Mouse (Mus musculus): ENCODE measurements at regions not wholly inside any gene's neighbourhood (a gene's known extent, or its start where the extent isn't known, plus 50 kb on each side); places are given as distances from the start of the nearest gene placed in this dataset.
"Not testable (repeated sequence)": the region's sequence is repeated elsewhere in the genome, so short reads cannot be mapped to it uniquely, and the experiment has no call there.

DNA sequence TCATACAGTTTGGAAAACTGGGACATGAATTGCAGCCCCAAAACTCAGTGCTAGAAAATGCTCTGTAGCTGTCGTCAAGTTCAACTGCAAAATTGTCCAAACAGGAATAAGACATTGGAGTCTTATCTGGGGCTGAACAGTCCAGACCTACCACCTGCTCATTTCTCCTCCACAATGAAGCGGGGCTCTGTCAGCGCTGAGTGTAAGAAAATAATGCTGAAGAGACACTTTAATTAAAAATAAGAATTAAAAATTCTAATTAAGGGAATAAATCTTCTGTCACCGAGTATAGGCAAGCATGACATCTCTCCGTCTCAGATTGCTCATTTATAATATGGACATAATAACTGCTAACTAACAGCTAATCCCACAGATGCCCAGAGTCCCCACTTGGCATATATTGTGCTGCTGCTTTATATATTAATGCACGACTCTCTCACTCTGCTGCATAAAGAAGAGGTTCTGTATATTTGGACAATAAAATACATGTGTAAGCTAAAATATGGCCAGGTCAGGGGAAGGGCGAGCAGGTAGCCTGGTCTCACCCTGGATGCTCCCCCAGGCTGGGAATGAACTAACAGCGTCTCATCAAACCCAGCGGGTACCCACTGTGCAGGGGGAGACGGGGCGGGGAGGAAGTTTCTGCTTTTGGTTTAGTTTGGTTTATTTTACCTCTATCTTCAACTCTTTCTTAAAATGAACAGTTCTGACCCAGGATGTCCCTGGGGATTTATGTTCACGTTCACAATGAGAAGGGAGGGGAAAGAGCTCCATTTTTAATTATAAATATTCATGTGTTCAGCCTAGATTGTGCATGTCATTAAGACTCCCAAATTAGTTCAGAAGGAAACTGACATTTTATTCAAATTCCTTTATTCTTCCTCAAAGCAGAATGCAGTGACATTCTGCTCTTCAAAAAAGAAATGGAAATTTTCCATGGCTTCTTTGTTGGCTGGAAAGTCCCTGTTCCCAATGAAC lies 544.9 kb downstream of the Pdcd6ip start:
- no peak for DNase-seq

DNA sequence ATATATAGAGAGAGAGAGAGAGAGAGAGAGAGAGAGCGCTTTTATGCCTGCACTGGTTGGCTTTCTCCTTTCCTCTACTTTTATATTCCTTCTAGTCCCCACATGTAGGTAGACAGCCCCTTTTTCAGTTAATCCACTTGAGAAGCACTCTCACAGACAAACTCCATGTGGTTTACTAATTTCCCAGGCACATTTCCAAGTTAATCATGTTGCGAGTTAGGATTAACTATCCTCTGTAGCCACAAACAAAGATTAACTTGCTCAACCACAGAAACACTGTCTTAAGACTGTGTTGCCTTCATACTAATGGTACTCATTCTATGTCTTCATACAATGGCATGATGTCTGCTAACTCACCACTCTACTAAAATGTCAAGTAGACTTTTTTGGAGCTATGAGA lies 548.0 kb downstream of the Pdcd6ip start:
- DNase-seq, result no peak

DNA sequence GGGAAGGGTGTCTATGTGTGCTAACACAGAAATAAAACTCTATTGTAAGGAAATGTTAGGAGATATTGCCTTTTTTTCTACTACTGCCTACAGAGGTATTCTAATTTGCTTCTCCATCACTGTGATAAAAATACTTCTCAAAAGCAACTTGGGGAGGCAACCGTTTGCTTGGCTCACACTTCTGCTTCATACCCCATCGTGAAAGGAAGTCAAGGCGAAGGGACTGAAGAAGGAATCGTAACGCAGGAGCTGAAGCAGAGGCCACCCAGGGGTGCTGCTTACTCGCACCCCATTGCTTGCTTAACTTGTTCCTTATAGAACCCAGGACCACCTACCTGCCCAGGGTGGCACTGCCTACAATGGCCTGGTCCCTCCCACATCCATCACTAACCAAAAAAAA lies 550.0 kb downstream of the Pdcd6ip start:
- DNase-seq, result no peak

DNA sequence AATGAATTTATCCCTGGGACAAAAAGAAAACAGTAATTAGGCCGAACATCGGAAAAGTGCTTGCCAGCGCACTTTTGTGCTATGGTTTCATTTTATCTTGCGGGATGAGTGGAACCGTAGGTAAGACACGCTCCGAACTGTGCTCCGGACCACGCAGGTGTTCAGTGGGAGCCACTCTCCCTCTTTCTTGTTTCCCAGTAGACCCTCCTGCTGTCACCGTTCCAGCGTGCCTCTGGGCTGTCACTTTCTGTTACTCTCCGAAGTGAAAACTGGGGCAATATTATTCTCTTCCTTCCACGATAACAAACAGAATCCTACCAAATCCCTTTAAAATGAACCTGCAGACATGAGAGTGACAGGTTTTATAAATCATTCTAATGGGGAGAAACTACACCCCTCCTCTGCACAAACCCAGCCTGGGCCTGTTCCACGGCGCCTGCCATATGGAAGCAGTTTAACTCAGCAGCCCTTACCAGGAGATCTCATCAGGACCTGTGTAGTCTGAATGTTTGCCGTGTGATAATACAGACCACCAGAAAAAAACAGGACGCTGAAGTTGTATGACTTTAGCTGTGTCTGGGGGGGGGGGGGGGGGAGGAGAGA lies 550.5 kb downstream of the Pdcd6ip start:
- no peak for DNase-seq

DNA sequence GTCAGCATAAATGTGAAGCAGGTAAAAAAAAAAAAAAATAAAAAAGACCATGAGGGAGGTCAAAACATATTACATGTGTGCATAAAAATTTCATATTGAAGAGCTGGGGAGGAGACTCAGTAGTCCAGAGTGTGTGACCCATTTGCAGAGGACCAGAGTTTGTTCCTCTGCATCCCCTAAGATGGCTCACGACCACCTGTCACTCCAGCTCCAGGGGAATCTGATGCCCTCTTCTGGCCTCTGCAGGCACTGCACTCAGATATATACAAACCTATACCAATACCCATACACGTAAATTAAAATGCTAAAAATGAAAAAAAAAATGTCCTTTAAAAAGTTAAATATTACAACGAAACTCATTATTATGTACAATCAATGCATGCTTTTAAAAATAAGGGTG lies 551.4 kb downstream of the Pdcd6ip start:
- DNase-seq, result peak in 1 of 2 experiments; percentile 8

DNA sequence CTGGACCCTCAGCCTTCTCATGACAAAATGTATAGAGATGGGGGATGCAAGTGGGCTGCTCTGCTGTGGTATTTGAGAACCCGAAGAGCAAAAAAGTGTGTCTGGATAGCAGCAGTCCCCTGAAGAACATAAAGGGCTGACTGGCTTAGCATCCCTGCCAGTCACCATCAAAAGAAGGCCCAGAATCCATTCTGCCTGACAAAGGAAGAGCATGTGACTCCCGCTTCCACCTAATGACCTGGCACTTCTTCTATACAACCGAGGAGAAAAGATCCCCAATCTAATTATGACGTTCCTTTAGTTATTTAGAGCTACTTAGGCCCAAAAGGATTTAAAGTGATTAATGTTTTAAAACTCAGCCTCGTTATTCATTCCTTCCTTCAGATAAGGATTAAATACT lies 559.0 kb downstream of the Pdcd6ip start:
- DNase-seq, result no peak

DNA sequence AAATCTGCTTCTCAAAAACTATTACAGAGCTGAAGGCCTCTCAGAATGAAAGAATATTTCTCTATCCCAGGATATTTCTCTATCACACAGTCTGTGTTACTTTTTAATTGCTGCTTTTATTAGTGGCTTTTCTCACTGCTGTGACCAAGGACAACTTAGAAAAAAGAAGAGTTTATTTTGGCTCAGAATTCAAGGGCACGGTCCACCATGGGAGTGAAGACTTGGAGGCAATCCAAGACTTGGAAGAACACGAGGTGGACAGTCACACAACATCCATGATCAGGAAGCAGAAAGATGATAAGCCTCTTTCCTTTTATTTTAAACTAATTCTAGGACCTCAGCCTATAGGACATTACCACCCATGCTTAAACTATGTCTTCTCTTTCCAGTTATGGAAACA lies 561.5 kb downstream of the Pdcd6ip start:
- DNase-seq, result no peak

- no peak for DNase-seq
Measured at GRCm38 (mm10) chr9:113145036-113145435, 563.0 kb downstream of the Pdcd6ip start.

DNA sequence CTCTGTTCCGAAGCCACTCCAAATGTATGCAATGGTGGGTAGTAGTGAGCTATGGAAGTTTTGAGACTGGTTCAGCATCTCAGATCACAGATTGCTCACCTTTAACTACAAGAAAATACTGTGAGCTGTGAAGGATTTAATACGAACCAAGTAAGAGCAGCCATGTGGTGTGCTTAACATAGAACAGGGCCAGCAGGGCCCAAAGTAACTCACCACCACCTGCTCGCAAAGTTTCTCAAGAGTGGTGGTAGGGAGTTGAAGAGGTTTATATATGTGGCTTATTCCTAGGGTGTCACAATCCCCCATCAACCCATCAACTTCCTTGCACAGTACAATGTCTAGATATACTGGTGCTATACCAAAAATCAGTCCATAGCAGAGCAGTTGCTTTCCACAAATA lies 573.4 kb downstream of the Pdcd6ip start:
- DNase-seq, result no peak

DNA sequence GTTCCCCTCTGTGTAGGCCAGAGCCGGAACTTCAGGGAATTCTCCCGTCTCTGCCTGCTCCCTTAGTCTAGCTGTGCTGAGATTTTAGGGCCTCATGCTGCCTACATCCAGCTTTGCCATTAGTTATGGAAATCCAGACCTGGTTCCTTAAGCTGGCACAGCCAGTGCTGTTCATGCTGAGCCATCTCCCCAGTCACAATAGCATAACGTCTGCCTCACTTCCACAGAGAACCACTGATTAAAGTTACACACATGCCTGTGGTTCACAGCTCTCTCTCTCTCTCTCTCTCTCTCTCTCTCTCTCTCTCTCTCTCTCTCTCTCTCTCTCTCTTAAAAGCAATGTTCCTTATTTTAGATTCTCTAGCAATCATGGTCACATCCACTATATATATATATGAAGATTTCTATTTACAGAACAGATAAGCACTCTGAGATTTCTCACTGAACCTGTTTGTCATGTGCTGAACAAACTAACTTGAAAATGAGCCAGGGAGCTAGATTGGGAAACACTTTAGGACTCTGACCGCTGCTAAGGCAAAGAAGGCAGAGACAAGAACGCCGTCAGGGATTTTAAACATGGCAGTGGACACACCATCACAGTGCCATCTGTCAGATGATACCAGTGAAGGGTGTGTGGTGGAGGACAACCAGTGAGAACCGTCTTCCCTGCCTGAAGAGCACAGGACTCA lies 584.9 kb downstream of the Pdcd6ip start:
- peak in 1 of 2 experiments; percentile 4 for DNase-seq

GRCm38 (mm10) chr9:113122253-113122749 lies 585.8 kb downstream of the Pdcd6ip start:
- DNase-seq, result peak; percentile 3 to 46

GRCm38 (mm10) chr9:113120385-113120784 lies 587.7 kb downstream of the Pdcd6ip start:
- no peak for DNase-seq

DNA sequence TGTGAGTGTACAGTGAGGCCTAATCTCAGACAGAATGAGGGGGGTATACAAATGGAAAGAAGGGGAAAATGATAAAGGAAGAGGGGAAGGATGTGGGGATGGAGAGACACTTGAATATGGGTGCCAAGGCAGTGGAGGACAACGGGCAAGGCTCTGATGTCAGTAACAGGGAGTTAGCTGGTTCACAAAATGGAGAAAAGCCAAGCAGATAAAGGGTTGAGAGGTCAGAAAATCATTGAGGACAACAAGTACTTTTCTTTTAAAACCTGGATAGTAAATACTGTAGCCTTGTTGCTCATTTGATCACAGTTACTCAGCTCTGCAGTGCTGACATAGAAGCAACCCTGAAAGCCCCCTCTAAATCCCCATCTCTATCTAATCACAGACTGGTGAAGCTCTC lies 588.3 kb downstream of the Pdcd6ip start:
- no peak for DNase-seq

GRCm38 (mm10) chr9:113115576-113115975 lies 592.5 kb downstream of the Pdcd6ip start:
- DNase-seq, result no peak

- no peak for DNase-seq
Measured at GRCm38 (mm10) chr9:113112753-113113152, 595.3 kb downstream of the Pdcd6ip start.

DNA sequence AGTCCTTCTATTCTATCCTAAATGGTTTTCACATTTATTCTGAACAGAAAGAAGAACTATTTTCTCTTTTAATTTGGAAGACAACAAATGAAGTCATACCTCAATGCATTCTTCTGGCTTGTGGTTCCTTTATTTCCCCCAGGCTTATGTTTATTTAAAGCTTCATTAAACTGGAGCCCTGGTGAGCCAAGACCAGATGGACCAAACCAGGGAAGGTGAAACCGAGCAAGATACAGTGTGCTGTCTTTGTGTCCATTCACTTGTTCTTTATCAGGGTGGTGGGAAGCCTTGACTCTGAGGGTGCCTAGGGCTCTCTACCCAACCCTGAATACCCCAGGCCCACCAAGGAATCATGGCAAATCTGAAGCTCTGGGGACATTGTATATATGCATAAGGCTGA lies 606.3 kb downstream of the Pdcd6ip start:
- DNase-seq, result no peak

- DNase-seq, result no peak
Measured at GRCm38 (mm10) chr9:113100641-113101040, 607.4 kb downstream of the Pdcd6ip start.

- not testable (repeated sequence) for DNase-seq
Measured at GRCm38 (mm10) chr9:113095421-113095820, 612.6 kb downstream of the Pdcd6ip start.

- DNase-seq, result no peak
Measured at GRCm38 (mm10) chr9:113093863-113094390, 614.1 kb downstream of the Pdcd6ip start.

- no peak for DNase-seq
Measured at GRCm38 (mm10) chr9:113091881-113092280, 616.2 kb downstream of the Pdcd6ip start.

- no peak for DNase-seq
Measured at GRCm38 (mm10) chr9:113087786-113088185, 620.3 kb downstream of the Pdcd6ip start.

GRCm38 (mm10) chr9:113085281-113085810 lies 622.7 kb downstream of the Pdcd6ip start:
- DNase-seq, result no peak

DNA sequence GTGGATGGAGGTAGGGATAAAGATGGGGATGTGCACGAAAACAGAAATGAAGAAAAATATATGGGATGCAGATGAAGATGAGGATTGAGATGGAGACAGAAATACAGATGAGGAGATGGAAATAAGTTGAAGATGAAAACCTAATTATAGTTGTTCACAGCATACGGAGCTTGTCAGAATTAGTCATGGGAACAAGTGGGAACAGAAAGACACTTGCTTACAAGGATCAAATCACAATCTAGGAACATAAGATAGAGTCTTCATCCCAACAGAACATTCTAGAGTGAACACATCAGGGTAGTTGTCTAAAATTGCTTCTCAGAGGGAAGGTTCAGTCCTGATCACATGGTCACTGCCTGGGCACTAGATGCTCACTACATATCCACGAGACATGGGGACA lies 633.2 kb downstream of the Pdcd6ip start:
- DNase-seq, result no peak

All from kidney, postnatal 25 days (tissue).